Mouse (Mus musculus) MEL (cell line): ENCODE measurements around the gene Gpr1. TPM values are rescaled to one million over a fixed set of nuclear protein-coding genes. Genes with fewer than 3 reads are reported as not detected.

Experiments
- DNase-seq: peaks from one replicate; pipeline ENCODE4 v3.0.0; 2011; ENCODE audit warnings: low read depth, low spot score
- H3K27ac ChIP-seq: 2 replicates; pipeline ENCODE4 v1.5.1; 2012; ENCODE audit warnings: low read depth, mild to moderate bottlenecking, control low read depth, low read length, moderate library complexity; ENCODE audit not compliant: control insufficient read depth
- H3K27me3 ChIP-seq, 2 experiments: fragments of 150-350 bp in 1 of 2; sonication (generic) in 1 of 2; 2 replicates each; pipeline ENCODE4 v1.6.1; 2012; ENCODE audit warnings: low read length in 2 of 2, mild to moderate bottlenecking in 2 of 2, improper control_type of control experiment in 1 of 2, moderate library complexity in 1 of 2; ENCODE audit not compliant: insufficient read depth in 2 of 2, control insufficient read depth in 1 of 2
- H3K36me3 ChIP-seq, 2 experiments: 2 replicates each; pipeline ENCODE4 v1.6.1; 2012 to 2014; ENCODE audit warnings: low read length in 2 of 2, improper control_type of control experiment in 1 of 2, inconsistent platforms in 1 of 2, mild to moderate bottlenecking in 1 of 2; ENCODE audit not compliant: insufficient read depth in 2 of 2, control insufficient read depth in 1 of 2
- H3K4me1 ChIP-seq, 2 experiments: fragments of 150-350 bp in 1 of 2; sonication (generic) in 1 of 2; 2 replicates each; pipeline ENCODE4 v1.6.1; 2012; ENCODE audit warnings: low read length in 2 of 2, improper control_type of control experiment in 1 of 2, mild to moderate bottlenecking in 1 of 2; ENCODE audit not compliant: insufficient read depth in 2 of 2, control insufficient read depth in 1 of 2
- H3K4me3 ChIP-seq, 2 experiments: fragments of 150-350 bp in 1 of 2; sonication (generic) in 1 of 2; 2 replicates each; pipeline ENCODE4 v1.5.1; 2012; ENCODE audit warnings: low read depth in 2 of 2, low read length in 2 of 2, mild to moderate bottlenecking in 2 of 2, moderate library complexity in 2 of 2, control low read depth in 1 of 2, improper control_type of control experiment in 1 of 2; ENCODE audit not compliant: control insufficient read depth in 1 of 2, insufficient read depth in 1 of 2
- H3K79me2 ChIP-seq: 2 replicates; pipeline ENCODE4 v1.6.1; 2012; ENCODE audit warnings: mild to moderate bottlenecking, low read length, moderate library complexity; ENCODE audit not compliant: control insufficient read depth, poor library complexity, insufficient read depth
- H3K9ac ChIP-seq: 2 replicates; pipeline ENCODE4 v1.6.1; 2012; ENCODE audit warnings: low read depth, mild to moderate bottlenecking, control low read depth, low read length, moderate library complexity; ENCODE audit not compliant: control insufficient read depth, poor library complexity, severe bottlenecking
- H3K9me3 ChIP-seq: fragments of 150-350 bp; sonication (generic); replicated peaks from 2 replicates; pipeline ENCODE4 v1.6.1; 2012; ENCODE audit warnings: mild to moderate bottlenecking, low read length, improper control_type of control experiment, moderate library complexity; ENCODE audit not compliant: insufficient read depth
- CHD1 ChIP-seq: IDR thresholded peaks from 2 replicates; pipeline ENCODE4 v1.6.1; 2012; ENCODE audit warnings: low read depth, mild to moderate bottlenecking, inconsistent platforms, low read length, improper control_type of control experiment
- CHD2 ChIP-seq: IDR thresholded peaks from 2 replicates; pipeline ENCODE4 v1.6.1; 2011; ENCODE audit warnings: low read length, improper control_type of control experiment
- CTCF ChIP-seq, 3 experiments: IDR thresholded peaks in 2 of 3; conservative IDR thresholded peaks in 1 of 3; 2 replicates each; pipeline ENCODE4 v1.5.1; 2011 to 2012; ENCODE audit warnings: low read length in 3 of 3, low read depth in 2 of 3, mild to moderate bottlenecking in 2 of 3, improper control_type of control experiment in 1 of 3, inconsistent platforms in 1 of 3, mixed read lengths in 1 of 3, moderate library complexity in 1 of 3; ENCODE audit not compliant: control insufficient read depth in 1 of 3, insufficient read depth in 1 of 3, poor library complexity in 1 of 3, severe bottlenecking in 1 of 3
- E2F4 ChIP-seq: IDR thresholded peaks from 2 replicates; pipeline ENCODE4 v1.6.1; 2011; ENCODE audit warnings: low read depth, low read length, improper control_type of control experiment, borderline replicate concordance
- ETS1 ChIP-seq: IDR thresholded peaks from 2 replicates; pipeline ENCODE4 v1.6.1; 2012; ENCODE audit warnings: low read depth, mild to moderate bottlenecking, inconsistent platforms, low read length, improper control_type of control experiment, moderate library complexity
- GABPA ChIP-seq: IDR thresholded peaks from 2 replicates; pipeline ENCODE4 v1.6.1; 2012; ENCODE audit warnings: low read depth, mild to moderate bottlenecking, inconsistent platforms, low read length, improper control_type of control experiment, moderate library complexity
- HCFC1 ChIP-seq: IDR thresholded peaks from 2 replicates; pipeline ENCODE4 v1.6.1; 2012; ENCODE audit warnings: low read depth, mild to moderate bottlenecking, inconsistent platforms, low read length, improper control_type of control experiment, moderate library complexity
- JUND ChIP-seq: IDR thresholded peaks from 2 replicates; pipeline ENCODE4 v1.6.1; 2011; ENCODE audit warnings: low read depth, mild to moderate bottlenecking, improper control_type of control experiment, low read length
- KAT2A ChIP-seq: conservative IDR thresholded peaks from 2 replicates; pipeline ENCODE4 v1.6.1; 2012; ENCODE audit warnings: low read depth, low read length, improper control_type of control experiment, inconsistent platforms
- MAFK ChIP-seq: IDR thresholded peaks from 2 replicates; pipeline ENCODE4 v1.6.1; 2011; ENCODE audit warnings: low read depth, mild to moderate bottlenecking, low read length, improper control_type of control experiment, borderline replicate concordance
- MAX ChIP-seq: IDR thresholded peaks from 2 replicates; pipeline ENCODE4 v1.6.1; 2011; ENCODE audit warnings: low read length, improper control_type of control experiment
- MAZ ChIP-seq: IDR thresholded peaks from 2 replicates; pipeline ENCODE4 v1.6.1; 2012; ENCODE audit warnings: low read depth, mild to moderate bottlenecking, inconsistent platforms, low read length, improper control_type of control experiment
- MEF2A ChIP-seq: IDR thresholded peaks from 2 replicates; pipeline ENCODE4 v1.6.1; 2014; ENCODE audit warnings: low read depth, mild to moderate bottlenecking, inconsistent platforms, low read length, improper control_type of control experiment; ENCODE audit not compliant: poor library complexity, insufficient replicate concordance, severe bottlenecking; ENCODE audit errors: extremely low read depth
- MXI1 ChIP-seq: IDR thresholded peaks from 2 replicates; pipeline ENCODE4 v1.6.1; 2011; ENCODE audit warnings: mild to moderate bottlenecking, low read depth, low read length, improper control_type of control experiment
- MYB ChIP-seq: IDR thresholded peaks from 2 replicates; pipeline ENCODE4 v1.6.1; 2011; ENCODE audit warnings: mild to moderate bottlenecking, low read depth, low read length, improper control_type of control experiment
- MYC ChIP-seq: IDR thresholded peaks from 2 replicates; pipeline ENCODE4 v1.6.1; 2011; ENCODE audit warnings: low read depth, mild to moderate bottlenecking, low read length, improper control_type of control experiment, moderate library complexity
- NELFE ChIP-seq: IDR thresholded peaks from 2 replicates; pipeline ENCODE4 v1.6.1; 2011; ENCODE audit warnings: low read depth, low read length, improper control_type of control experiment
- POLR2A ChIP-seq, 2 experiments: IDR thresholded peaks; 2 replicates each; pipeline ENCODE4 v1.6.1; 2011 to 2012; ENCODE audit warnings: low read length in 2 of 2, mild to moderate bottlenecking in 2 of 2, control low read depth in 1 of 2, improper control_type of control experiment in 1 of 2, low read depth in 1 of 2, moderate library complexity in 1 of 2; ENCODE audit not compliant: control insufficient read depth in 1 of 2, insufficient read depth in 1 of 2, poor library complexity in 1 of 2
- POLR2AphosphoS5 ChIP-seq: IDR thresholded peaks from 2 replicates; pipeline ENCODE4 v1.6.1; 2012; ENCODE audit warnings: low read depth, borderline replicate concordance, mild to moderate bottlenecking, inconsistent platforms, low read length, moderate library complexity, mixed read lengths
- SIN3A ChIP-seq: IDR thresholded peaks from 2 replicates; pipeline ENCODE4 v1.6.1; 2012; ENCODE audit warnings: low read length, improper control_type of control experiment, inconsistent platforms
- SMC3 ChIP-seq: IDR thresholded peaks from 2 replicates; pipeline ENCODE4 v1.6.1; 2011; ENCODE audit warnings: low read depth, low read length, improper control_type of control experiment
- USF1 ChIP-seq: IDR thresholded peaks from 2 replicates; pipeline ENCODE4 v1.6.1; 2014; ENCODE audit warnings: low read depth, mild to moderate bottlenecking, inconsistent platforms, low read length, improper control_type of control experiment, moderate library complexity
- ZC3H11A ChIP-seq: IDR thresholded peaks from 2 replicates; pipeline ENCODE4 v1.6.1; 2012; ENCODE audit warnings: low read depth, mild to moderate bottlenecking, inconsistent platforms, low read length, improper control_type of control experiment
- ZKSCAN1 ChIP-seq: IDR thresholded peaks from 2 replicates; pipeline ENCODE4 v1.6.1; 2012; ENCODE audit warnings: low read depth, mild to moderate bottlenecking, inconsistent platforms, low read length, improper control_type of control experiment, moderate library complexity
- ZMIZ1 ChIP-seq: IDR thresholded peaks from 2 replicates; pipeline ENCODE4 v1.6.1; 2012; ENCODE audit warnings: low read depth, mild to moderate bottlenecking, inconsistent platforms, low read length, improper control_type of control experiment, moderate library complexity
- polyA plus RNA-seq, 2 experiments: library from polyadenylated mRNA; stranded (reverse) in 1 of 2; unstranded in 1 of 2; fragments of >175 nt in 1 of 2; fragments of >200 nt in 1 of 2; gene quantifications; 2 replicates each; pipeline versions ENCODE4 v1.2.1 to v1.2.4; 2012; ENCODE audit warnings: low replicate concordance in 2 of 2, low read depth in 1 of 2; ENCODE audit not compliant: insufficient read length in 2 of 2, insufficient read depth in 1 of 2, missing spikeins in 1 of 2
- total RNA-seq: library from RNA; depleted of rRNA; stranded (reverse); fragments of 300-350 nt; gene quantifications from 2 replicates; pipeline ENCODE4 v1.2.3, GENCODE M21; 2012

The Gpr1 gene
- total and polyA plus RNA-seq, 3 experiments: 0.04 TPM; not detected in 2

DNA sequence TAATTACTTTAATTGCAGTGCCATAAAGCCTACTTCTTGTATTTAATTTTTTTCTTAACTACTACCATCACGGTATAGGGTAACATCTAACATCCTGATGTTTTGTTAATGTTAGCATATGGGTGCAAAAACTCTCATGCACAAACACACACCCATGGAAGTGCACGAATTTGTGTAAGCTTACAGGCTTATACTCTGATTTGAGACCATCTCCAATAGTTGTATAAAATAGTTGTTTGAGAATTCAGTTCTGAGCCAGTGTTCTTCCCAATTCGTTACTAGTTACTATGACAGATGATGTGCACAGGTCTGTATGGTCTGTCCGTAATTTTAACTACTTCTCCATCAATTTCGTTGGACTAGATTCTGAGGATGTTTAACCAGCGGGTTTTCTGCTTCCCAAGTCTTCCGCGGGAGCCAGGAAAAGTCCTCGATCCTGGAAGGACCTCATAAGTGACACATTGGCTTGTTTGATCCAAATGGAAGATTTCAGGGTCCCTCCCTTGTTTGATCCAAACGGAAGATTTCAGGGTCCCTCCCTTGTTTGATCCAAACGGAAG, 45.0 kb upstream of the Gpr1 start:
- Histone ChIP-seq H3K27me3 (no peaks in the 10 kb centered on the region), H3K4me3 (no peak overlapping the region), H3K79me2 (no peaks in the 10 kb centered on the region), H3K27ac (no peak overlapping the region), H3K9me3 (no peaks in the 10 kb centered on the region), H3K9ac (no peak overlapping the region), H3K4me1 (no peaks in the 10 kb centered on the region), H3K36me3 (no peaks in the 10 kb centered on the region)
- no peak for DNase-seq
- TF ChIP-seq CTCF (IDR thresholded peaks at IDR 0.05 in 2 of 3, conservative IDR thresholded peaks at IDR 0.05 in 1 of 3; ENCODE audit: control insufficient read depth in 1 of 3, insufficient read depth in 1 of 3, low read depth in 2 of 3, low read length in 3 of 3, poor library complexity in 1 of 3, severe bottlenecking in 1 of 3) (no peak), CHD1 (no peak), MYC (no peak), HCFC1 (no peak), MYB (no peak), E2F4 (no peak), POLR2AphosphoS5 (no peak), ETS1 (no peak), ZMIZ1 (no peak), ZKSCAN1 (no peak), POLR2A (IDR thresholded peaks at IDR 0.05; ENCODE audit: control insufficient read depth in 1 of 2, insufficient read depth in 1 of 2, low read depth in 1 of 2, low read length in 2 of 2, poor library complexity in 1 of 2) (no peak), MXI1 (no peak), KAT2A (no peak)

DNA sequence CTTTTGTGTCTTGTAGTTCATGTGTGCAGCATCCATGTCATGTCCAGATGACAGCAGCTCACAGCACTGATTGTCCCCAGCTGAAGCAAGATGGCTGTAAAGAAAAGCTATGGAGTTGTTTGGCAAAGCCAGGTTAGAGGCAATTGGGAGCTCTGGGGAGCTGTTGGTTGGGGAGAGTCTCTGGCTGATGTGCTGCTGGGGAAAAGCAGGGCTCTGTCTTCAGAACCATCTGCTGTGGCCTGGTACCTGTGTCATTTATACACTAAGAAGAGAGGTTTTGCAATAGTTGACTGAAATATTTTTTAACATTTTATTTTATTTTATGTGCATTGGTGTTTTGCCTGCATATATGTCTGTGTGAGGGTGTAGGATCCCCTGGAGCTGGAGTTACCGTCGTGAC, 44.2 kb upstream of the Gpr1 start:
- no peaks in the 10 kb centered on the region for H3K36me3 ChIP-seq
- H3K4me1 ChIP-seq: no peaks in the 10 kb centered on the region
- H3K9me3 ChIP-seq: no peaks in the 10 kb centered on the region
- H3K4me3 ChIP-seq: no peak overlapping the region
- H3K9ac ChIP-seq: no peak overlapping the region
- no peak overlapping the region for H3K27ac ChIP-seq
- H3K27me3 ChIP-seq: no peaks in the 10 kb centered on the region
- TF ChIP-seq JUND: no peak
- TF ChIP-seq MAZ: no peak
- no peak for TF ChIP-seq CHD2
- no peak for TF ChIP-seq ZC3H11A
- no peak for TF ChIP-seq MAFK
- TF ChIP-seq POLR2A (IDR thresholded peaks at IDR 0.05; ENCODE audit: control insufficient read depth in 1 of 2, insufficient read depth in 1 of 2, low read depth in 1 of 2, low read length in 2 of 2, poor library complexity in 1 of 2): no peak
- TF ChIP-seq CHD1: no peak
- TF ChIP-seq USF1: no peak
- TF ChIP-seq MXI1: no peak
- no peak for TF ChIP-seq HCFC1
- TF ChIP-seq E2F4: no peak
- no peak for TF ChIP-seq MEF2A
- TF ChIP-seq CTCF (IDR thresholded peaks at IDR 0.05 in 2 of 3, conservative IDR thresholded peaks at IDR 0.05 in 1 of 3; ENCODE audit: control insufficient read depth in 1 of 3, insufficient read depth in 1 of 3, low read depth in 2 of 3, low read length in 3 of 3, poor library complexity in 1 of 3, severe bottlenecking in 1 of 3): no peak
- no peak for TF ChIP-seq ZKSCAN1
- no peak for TF ChIP-seq SMC3
- TF ChIP-seq SIN3A: no peak
- no peak for TF ChIP-seq GABPA
- TF ChIP-seq NELFE: no peak
- TF ChIP-seq MAX: no peak
- DNase-seq: no peak
- no peaks in the 10 kb centered on the region for H3K79me2 ChIP-seq
